Mouse (Mus musculus) limb, embryonic 14.5 days (tissue): ENCODE results near the gene Hspb1. TPM values are rescaled to one million over a fixed set of nuclear protein-coding genes. Genes with fewer than 3 reads are reported as not detected.

Source experiments
- ATAC-seq: fragments of 200-750 bp; cut with Nextera tagmentation; 2 replicates; pipeline ENCODE4 v1.8.0; 2017; ENCODE audit warnings: low read depth, moderate number of reproducible peaks, moderate TSS enrichment; ENCODE audit not compliant: low FRiP score
- DNase-seq: peaks from one replicate; pipeline ENCODE4 v3.0.0-alpha.2; 2015; ENCODE audit warnings: low spot score
- H3K27ac ChIP-seq: fragments of 300-500 bp; sonication (generic); replicated peaks from 2 replicates; pipeline ENCODE4 v1.5.1; 2014; ENCODE audit warnings: low read depth, mild to moderate bottlenecking, low read length, moderate library complexity, mixed read lengths
- H3K27me3 ChIP-seq: fragments of 300-500 bp; sonication (generic); 2 replicates; pipeline ENCODE4 v1.6.1; 2014; ENCODE audit warnings: low read length, mixed read lengths; ENCODE audit not compliant: control insufficient read depth, insufficient read depth
- H3K36me3 ChIP-seq: fragments of 300-500 bp; sonication (generic); 2 replicates; pipeline ENCODE4 v1.6.1; 2014; ENCODE audit warnings: mild to moderate bottlenecking, low read length, moderate library complexity, mixed read lengths; ENCODE audit not compliant: control insufficient read depth, insufficient read depth
- H3K4me1 ChIP-seq: fragments of 300-500 bp; sonication (generic); 2 replicates; pipeline ENCODE4 v1.6.1; 2014; ENCODE audit warnings: antibody characterized with exemption, low read length, mixed read lengths; ENCODE audit not compliant: control insufficient read depth, insufficient read depth
- H3K4me2 ChIP-seq: fragments of 300-500 bp; sonication (generic); replicated peaks from 2 replicates; pipeline ENCODE4 v1.6.1; 2014; ENCODE audit warnings: low read depth, mild to moderate bottlenecking, low read length, moderate library complexity; ENCODE audit not compliant: severe bottlenecking
- H3K4me3 ChIP-seq: fragments of 300-500 bp; sonication (generic); replicated peaks from 2 replicates; pipeline ENCODE4 v1.5.1; 2014; ENCODE audit warnings: low read length
- H3K9ac ChIP-seq: fragments of 300-500 bp; sonication (generic); 2 replicates; pipeline ENCODE4 v1.6.1; 2014; ENCODE audit warnings: mild to moderate bottlenecking, low read depth, low read length, moderate library complexity; ENCODE audit not compliant: severe bottlenecking
- H3K9me3 ChIP-seq: fragments of 300-500 bp; sonication (generic); 2 replicates; pipeline ENCODE4 v1.6.1; 2016; ENCODE audit warnings: low read length; ENCODE audit not compliant: control insufficient read depth
- POLR2A ChIP-seq: fragments of 200-500 bp; IDR thresholded peaks from 2 replicates; pipeline ENCODE4 v1.8.0; 2012; ENCODE audit warnings: inconsistent platforms, mild to moderate bottlenecking, moderate library complexity, borderline replicate concordance; ENCODE audit not compliant: insufficient read depth, insufficient read length; ENCODE audit errors: extremely low read depth
- WGBS: fragments of 180-500 bp; shearing (Covaris S2); extraction: QIAGEN DNeasy Blood & Tissue Kit; methylation state at CpG from one replicate; pipeline ENCODE4 v1.1.7; 2014; 5-methylcytosine and 5-hydroxymethylcytosine counted together
- polyA plus RNA-seq, 2 experiments: library from polyadenylated mRNA; depleted of rRNA in 1 of 2; stranded (reverse) in 1 of 2; unstranded in 1 of 2; fragments of >200 nt; fragmentation: Nextera tagmentation in 1 of 2; extraction: Ambion mirVana in 1 of 2; gene quantifications; 2 replicates each; pipeline versions ENCODE4 v1.2.1 to v1.2.3; 2012 to 2014

Gene Hspb1
- polyA plus RNA-seq, 2 experiments, result 326 to 574 TPM

- 84% methylated on average over 3 of the region's 3 CpGs for WGBS
- no peak overlapping the region for H3K4me3 ChIP-seq
- no peak for ATAC-seq
- H3K36me3 ChIP-seq, result no peaks in the 10 kb centered on the region
- H3K4me2 ChIP-seq, result no peak overlapping the region
- H3K9ac ChIP-seq, result no peak overlapping the region
- H3K9me3 ChIP-seq, result no peaks in the 10 kb centered on the region
- no peaks in the 10 kb centered on the region for H3K4me1 ChIP-seq
- H3K27ac ChIP-seq, result no peak overlapping the region
- H3K27me3 ChIP-seq, result peaks cover 30% of the 10 kb centered on the region
- DNase-seq, result no peak
- TF ChIP-seq POLR2A, result no peak
Observed at GRCm38 (mm10) chr5:135847881-135848280, 39.8 kb upstream of the Hspb1 start.

- TF ChIP-seq POLR2A, result no peak
- Histone ChIP-seq H3K4me1 (no peaks in the 10 kb centered on the region), H3K4me2 (no peak overlapping the region), H3K36me3 (no peaks in the 10 kb centered on the region), H3K9ac (no peak overlapping the region), H3K9me3 (no peaks in the 10 kb centered on the region), H3K27ac (no peak overlapping the region), H3K27me3 (peaks cover 46% of the 10 kb centered on the region), H3K4me3 (no peak overlapping the region)
- ATAC-seq, result peak; percentile 88
- under 1% methylated on average over 15 of the region's 15 CpGs for WGBS
- peak; percentile 52 for DNase-seq
Observed at GRCm38 (mm10) chr5:135851024-135851423, 36.7 kb upstream of the Hspb1 start.

GRCm38 (mm10) chr5:135851481-135851880 lies 36.2 kb upstream of the Hspb1 start:
- H3K27me3 ChIP-seq, result peaks cover 51% of the 10 kb centered on the region
- H3K9ac ChIP-seq, result no peak overlapping the region
- H3K4me3 ChIP-seq, result no peak overlapping the region
- ATAC-seq, result no peak
- TF ChIP-seq POLR2A, result no peak
- WGBS, result 8% methylated on average over 14 of the region's 14 CpGs
- H3K4me2 ChIP-seq, result no peak overlapping the region
- no peaks in the 10 kb centered on the region for H3K4me1 ChIP-seq
- DNase-seq, result no peak
- H3K36me3 ChIP-seq, result no peaks in the 10 kb centered on the region
- H3K27ac ChIP-seq, result no peak overlapping the region
- no peaks in the 10 kb centered on the region for H3K9me3 ChIP-seq

DNA sequence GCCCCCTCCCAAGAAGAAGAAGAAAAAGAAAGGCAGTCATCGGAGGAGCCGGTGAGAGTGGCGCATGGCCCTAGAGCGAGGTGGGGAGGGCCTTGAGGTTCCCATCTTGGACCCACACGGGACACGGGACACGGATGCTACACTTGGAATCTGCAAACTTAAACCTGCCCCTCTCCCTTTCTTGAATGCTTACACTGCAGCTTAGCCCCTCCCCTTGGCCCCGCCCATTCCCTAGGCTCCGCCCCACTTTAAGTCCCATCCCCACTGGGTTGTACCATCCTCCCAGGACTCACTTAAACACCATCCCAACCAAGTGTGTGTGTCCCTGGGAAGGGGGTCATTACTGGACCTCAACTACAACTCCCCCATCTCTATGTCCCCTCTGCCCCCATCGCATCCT lies 35.3 kb upstream of the Hspb1 start:
- Histone ChIP-seq H3K4me2 (no peak overlapping the region), H3K36me3 (no peaks in the 10 kb centered on the region), H3K9ac (no peak overlapping the region), H3K4me1 (no peaks in the 10 kb centered on the region; the same call in 1 of the 2 replicates), H3K27me3 (peaks cover 60% of the 10 kb centered on the region), H3K27ac (no peak overlapping the region), H3K4me3 (no peak overlapping the region), H3K9me3 (no peaks in the 10 kb centered on the region)
- no peak for DNase-seq
- no peak for ATAC-seq
- TF ChIP-seq POLR2A, result no peak
- WGBS, result 1% methylated on average over 10 of the region's 10 CpGs

GRCm38 (mm10) chr5:135853731-135854130 lies 34.0 kb upstream of the Hspb1 start:
- Histone ChIP-seq H3K27ac (no peak overlapping the region), H3K4me1 (no peaks in the 10 kb centered on the region; the same call in 1 of the 2 replicates), H3K4me2 (no peak overlapping the region), H3K4me3 (no peak overlapping the region), H3K9ac (no peak overlapping the region), H3K9me3 (no peaks in the 10 kb centered on the region), H3K36me3 (no peaks in the 10 kb centered on the region), H3K27me3 (peaks cover 72% of the 10 kb centered on the region)
- ATAC-seq (no peak), DNase-seq (no peak)
- TF ChIP-seq POLR2A, result no peak
- WGBS, result 54% methylated on average over 7 of the region's 7 CpGs

GRCm38 (mm10) chr5:135855156-135855555 lies 32.6 kb upstream of the Hspb1 start:
- H3K4me3 ChIP-seq, result no peak overlapping the region
- no peaks in the 10 kb centered on the region for H3K36me3 ChIP-seq
- H3K27me3 ChIP-seq, result peaks cover 72% of the 10 kb centered on the region
- H3K27ac ChIP-seq, result no peak overlapping the region
- no peaks in the 10 kb centered on the region for H3K9me3 ChIP-seq
- no peak for TF ChIP-seq POLR2A
- H3K4me2 ChIP-seq, result no peak overlapping the region
- no peaks in the 10 kb centered on the region; the same call in 1 of the 2 replicates for H3K4me1 ChIP-seq
- DNase-seq (peak; percentile 84), ATAC-seq (no peak)
- H3K9ac ChIP-seq, result no peak overlapping the region
- WGBS, result 5% methylated on average over 4 of the region's 4 CpGs
